Mouse (Mus musculus): ENCODE measurements around the gene Ccdc40.
"Not testable (repeated sequence)": the region's sequence is repeated elsewhere in the genome, so short reads cannot be mapped to it uniquely, and the experiment has no call there.

The Ccdc40 gene

GRCm38 (mm10) chr11:119285791-119286527, 57.6 kb downstream of the Ccdc40 start:
- ATAC-seq (ENCODE audit: low TSS enrichment), result no peak

GRCm38 (mm10) chr11:119287207-119287992, 59.0 kb downstream of the Ccdc40 start:
- peak; percentile 77; the same call in 1 of the 2 replicates for ATAC-seq (ENCODE audit: low TSS enrichment)

- not testable (repeated sequence) for ATAC-seq (ENCODE audit: low TSS enrichment)
Observed at GRCm38 (mm10) chr11:119292861-119293260, 64.5 kb downstream of the Ccdc40 start.

GRCm38 (mm10) chr11:119297996-119298395, 69.6 kb downstream of the Ccdc40 start:
- ATAC-seq (ENCODE audit: low TSS enrichment), result no peak

GRCm38 (mm10) chr11:119298917-119299316, 70.5 kb downstream of the Ccdc40 start:
- no peak for ATAC-seq (ENCODE audit: low TSS enrichment)

GRCm38 (mm10) chr11:119299391-119300245, 71.2 kb downstream of the Ccdc40 start, which contains the start of gene Eif4a3:
Eif4a3 (minus strand) TSS chr11:119300089.
- ATAC-seq (ENCODE audit: low TSS enrichment), result peak; percentile 98

- ATAC-seq (ENCODE audit: low TSS enrichment), result no peak; the same call in 1 of the 2 replicates
Observed at GRCm38 (mm10) chr11:119300246-119300935, 72.0 kb downstream of the Ccdc40 start.

- ATAC-seq (ENCODE audit: low TSS enrichment), result no peak
Observed at GRCm38 (mm10) chr11:119300986-119301385, 72.6 kb downstream of the Ccdc40 start.

GRCm38 (mm10) chr11:119304904-119305712, 76.7 kb downstream of the Ccdc40 start:
- ATAC-seq (ENCODE audit: low TSS enrichment), result peak; percentile 50; the same call in 1 of the 2 replicates

GRCm38 (mm10) chr11:119306762-119307657, 78.6 kb downstream of the Ccdc40 start:
- ATAC-seq (ENCODE audit: low TSS enrichment), result no peak

- ATAC-seq (ENCODE audit: low TSS enrichment), result no peak
Observed at GRCm38 (mm10) chr11:119307658-119307867, 79.2 kb downstream of the Ccdc40 start, which contains the start of gene Card14. Card14 (plus strand) TSS chr11:119307768.

- ATAC-seq (ENCODE audit: low TSS enrichment), result no peak
Observed at GRCm38 (mm10) chr11:119307916-119308315, 79.5 kb downstream of the Ccdc40 start.

GRCm38 (mm10) chr11:119310621-119311020, 82.2 kb downstream of the Ccdc40 start:
- no peak for ATAC-seq (ENCODE audit: low TSS enrichment)

- ATAC-seq (ENCODE audit: low TSS enrichment), result no peak
Observed at GRCm38 (mm10) chr11:119314252-119314936, 86.0 kb downstream of the Ccdc40 start.
